Mouse (Mus musculus): Measurements from ENCODE around the gene Mgat2. TPM values are rescaled to one million over a fixed set of nuclear protein-coding genes. Genes with fewer than 3 reads are reported as not detected.

Mgat2 gene
- total RNA-seq, 2 experiments from 2014 or later: 145 to 149 TPM

DNA sequence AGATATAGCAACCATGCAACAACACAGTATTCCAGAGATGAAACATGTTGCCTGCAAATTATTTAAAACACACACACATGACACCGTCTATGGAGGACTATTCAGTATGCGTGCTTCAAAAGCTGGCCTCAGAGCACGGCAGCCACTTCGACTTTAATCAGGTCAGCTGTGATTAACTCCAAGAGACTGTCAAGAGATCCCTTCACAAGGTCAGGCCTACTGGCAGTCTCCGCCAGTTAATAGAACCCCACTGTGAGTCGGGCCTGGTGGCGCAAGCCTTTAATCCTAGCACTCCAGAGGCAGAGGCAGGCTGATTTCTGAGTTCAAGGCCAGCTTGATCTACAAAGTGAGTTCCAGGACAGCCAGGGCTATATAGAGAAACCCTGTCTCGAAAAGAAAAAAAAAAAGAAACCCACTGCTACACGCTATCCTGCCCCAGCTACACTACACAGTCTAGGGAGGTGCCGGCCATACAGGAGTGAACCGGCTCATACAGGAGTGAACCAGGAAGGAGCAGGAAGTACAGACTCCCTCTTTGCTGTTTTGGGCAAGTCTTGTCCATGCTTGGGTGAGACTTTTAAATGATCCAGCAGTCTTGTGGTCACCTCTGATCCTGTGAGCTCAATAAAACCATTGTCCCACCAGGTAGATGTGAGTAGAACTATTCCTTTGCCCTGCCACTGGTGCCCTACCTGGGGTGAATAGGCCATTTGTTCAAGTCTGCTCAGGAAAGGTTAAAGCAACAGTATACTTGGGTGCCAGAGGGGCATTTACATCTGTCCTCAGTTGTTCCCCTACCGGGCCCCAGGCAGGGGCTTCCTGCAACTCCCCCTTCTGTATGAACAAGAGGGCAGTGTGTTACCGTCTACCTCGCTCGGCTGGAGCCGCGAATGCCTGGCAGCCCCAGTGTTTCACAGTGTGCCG lies 26.4 kb downstream of the Mgat2 start:
- no peak for ATAC-seq (replicated peaks; ENCODE audit: poor library complexity)

DNA sequence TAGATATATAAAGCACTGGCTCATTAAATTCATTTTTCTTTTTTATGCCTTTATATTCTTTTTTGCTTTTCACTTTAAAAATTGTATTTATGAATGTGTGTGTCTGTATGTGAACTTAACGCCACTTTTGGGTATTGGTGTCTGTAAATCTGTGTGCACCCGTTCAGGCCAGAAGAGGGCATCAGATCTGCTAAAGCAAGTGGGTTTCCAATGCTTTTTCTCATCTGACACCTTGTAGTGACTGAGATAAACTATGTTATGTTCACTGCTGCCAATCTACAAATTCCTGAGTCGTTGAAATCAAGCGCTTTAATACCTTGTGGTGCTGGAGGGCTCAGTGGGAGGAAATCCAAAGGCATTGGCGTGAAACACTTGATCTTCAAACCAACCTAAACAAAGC lies 27.1 kb downstream of the Mgat2 start:
- ATAC-seq (replicated peaks; ENCODE audit: poor library complexity): peak; percentile 51

DNA sequence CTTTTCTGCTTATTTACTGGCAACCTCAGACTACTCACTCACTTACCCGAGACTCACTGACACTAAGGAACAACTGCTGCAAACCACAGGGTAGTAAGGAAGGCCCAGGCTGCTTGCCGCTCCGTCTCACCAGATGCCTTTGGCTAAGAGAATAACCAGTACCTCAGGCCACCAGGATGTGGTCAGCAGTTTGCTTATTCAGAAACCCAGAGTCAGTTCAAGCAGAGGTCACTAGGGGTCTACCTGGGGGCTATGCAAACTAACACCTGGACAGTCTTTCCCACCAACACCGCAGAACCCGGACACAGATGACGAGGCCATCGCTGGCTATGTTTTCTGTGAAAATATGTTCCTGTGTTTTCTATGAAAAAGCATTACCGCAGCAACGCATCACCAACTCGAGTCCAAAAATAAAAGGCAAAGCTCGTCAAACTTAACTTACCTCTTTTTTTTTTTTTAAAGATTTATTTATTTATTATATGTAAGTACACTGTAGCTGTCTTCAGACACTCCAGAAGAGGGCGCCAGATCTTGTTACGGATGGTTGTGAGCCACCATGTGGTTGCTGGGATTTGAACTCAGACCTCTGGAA lies 29.3 kb downstream of the Mgat2 start:
- ATAC-seq (replicated peaks; ENCODE audit: poor library complexity): no peak

DNA sequence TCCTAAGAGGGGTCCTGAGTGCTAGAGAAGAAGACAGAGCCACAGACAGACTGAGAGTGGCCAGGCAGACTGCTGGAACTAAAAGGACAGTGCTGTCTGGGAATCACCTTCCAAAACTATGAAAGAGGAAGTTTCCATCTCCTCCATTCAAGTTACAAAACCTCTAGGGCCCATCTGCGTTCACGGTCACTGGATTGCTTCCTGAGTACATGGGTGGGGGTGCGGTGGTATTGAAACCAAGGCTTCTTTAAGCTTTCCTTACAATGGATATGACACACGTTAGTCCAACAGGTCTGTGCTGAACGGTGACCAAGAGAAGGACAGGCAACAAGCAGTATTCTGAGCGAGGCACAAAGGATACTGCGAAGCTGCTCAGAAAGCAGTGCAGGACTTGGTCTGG lies 30.4 kb downstream of the Mgat2 start:
- ATAC-seq (replicated peaks; ENCODE audit: poor library complexity): peak; percentile 78

DNA sequence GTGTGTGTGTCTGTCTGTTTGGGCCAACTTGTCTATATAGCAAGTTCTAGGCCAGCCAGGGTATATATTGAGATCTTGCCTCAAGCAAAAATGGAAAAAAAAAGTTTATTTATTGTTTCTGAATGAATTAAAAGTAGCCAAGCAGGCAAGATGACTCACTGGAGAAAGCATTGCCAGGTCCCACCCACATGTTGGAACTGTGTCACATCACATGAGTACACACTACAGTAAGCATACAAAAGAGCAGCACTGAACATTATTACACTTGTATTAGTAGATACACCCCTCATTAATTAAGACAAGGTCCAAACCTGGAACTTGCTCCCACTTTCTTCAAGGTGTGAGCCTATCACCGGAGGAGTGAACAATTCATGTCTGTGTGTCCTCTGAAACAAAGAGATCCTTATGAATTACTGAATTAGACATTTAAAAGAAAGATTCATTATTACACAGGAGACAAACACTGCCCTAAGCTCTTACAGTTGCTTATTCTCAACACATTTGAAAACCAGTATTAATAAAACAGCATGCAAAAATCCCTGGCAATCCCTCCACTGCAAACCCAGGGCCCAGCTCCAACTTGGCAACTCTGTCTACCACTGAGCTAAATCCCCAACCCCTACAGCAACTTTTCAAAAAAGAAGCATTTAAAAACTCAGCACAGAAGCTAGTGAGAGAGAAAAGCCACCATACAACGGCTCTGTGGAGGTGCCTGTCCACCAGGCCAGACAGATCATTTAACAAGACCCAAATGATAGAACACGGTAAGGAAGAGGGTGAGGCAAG lies 31.2 kb downstream of the Mgat2 start:
- no peak for ATAC-seq (replicated peaks; ENCODE audit: poor library complexity)

DNA sequence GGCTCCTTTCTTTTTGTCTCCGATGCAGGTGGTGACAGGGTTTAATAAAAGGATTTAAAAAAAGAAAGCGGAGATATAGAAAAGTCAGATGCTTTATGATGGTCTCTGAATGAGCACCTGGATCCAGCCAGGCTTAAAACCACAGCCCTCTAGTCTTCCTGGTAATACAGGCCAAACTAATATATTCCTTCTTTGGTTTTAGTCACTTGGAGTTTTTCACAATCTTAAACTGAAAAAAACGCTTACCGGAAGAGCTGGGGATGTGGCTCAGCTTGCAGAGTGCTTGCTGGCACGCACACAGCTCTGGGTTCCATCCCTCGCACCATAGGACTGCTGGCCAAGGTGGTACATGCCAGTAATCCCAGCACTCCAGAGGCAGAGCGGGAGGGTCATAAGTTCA lies 32.6 kb downstream of the Mgat2 start:
- no peak for ATAC-seq (replicated peaks; ENCODE audit: poor library complexity)

DNA sequence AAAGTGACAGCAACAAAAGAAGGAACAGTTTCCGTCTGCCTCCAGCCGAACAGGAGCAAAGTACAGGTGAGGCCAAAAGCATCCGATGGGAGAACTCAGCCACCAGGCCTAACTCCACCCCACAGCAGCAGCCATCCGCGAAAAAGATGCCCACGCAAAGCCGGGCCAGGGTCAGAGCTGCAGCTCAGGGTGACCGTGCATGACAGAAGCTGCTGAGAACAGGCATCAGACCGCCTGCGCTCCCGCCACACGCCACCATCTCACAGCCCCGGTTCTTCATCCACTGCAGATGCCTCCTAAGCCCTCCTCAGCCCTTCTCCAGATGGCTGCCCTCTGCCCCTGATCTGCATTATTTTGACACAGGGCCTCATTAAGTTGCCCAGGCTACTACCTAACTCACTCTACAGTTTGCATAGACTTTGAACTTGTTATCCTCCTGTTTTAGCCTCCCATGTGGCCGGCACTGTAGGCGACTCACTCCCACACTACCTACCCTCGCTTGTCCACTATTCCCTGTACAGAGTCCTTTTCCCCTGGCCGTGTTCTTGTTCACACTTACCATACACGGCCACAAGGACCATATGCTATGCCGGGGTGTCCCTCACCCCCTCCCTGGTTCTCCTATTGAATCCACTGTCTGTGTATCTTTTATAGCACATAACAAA lies 36.8 kb downstream of the Mgat2 start:
- no peak for ATAC-seq (replicated peaks; ENCODE audit: poor library complexity)

DNA sequence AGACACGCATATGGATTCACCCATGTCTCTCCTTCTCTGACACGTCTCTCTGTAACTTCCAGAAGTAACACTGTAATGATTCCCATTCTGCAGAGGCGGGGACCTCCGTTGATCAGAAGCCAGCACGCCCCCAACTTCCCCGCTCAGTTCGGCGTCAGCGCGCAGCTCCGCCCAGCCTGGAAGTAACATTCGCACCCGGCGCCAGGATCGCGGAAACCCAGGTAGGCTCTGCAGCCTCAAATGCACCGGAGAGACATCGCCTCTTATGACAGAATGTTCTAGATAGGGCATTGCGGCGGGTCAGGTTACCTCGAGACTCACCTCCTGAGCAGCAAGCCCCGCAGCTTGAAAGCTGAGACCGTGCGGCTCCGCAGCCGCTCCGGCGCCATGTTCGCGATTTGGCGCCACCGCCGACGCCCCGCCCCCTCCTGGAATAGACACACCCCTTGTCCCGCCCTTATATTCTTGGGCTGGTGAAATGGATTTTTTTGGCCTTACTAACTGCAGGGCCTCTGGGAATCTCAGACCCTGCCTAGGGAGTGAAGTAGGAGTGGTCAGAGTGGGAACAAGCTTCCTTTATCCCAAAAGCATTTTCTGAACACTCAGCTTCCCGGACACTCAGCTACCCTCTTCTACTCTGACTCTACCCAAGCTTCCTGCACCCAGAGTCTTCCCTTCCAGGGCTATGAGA lies 44.0 kb downstream of the Mgat2 start, which contains the start of gene Pole2:
Pole2 (minus strand) TSS at position 420 of the 691 bp plus-strand sequence.
- peak; percentile 92 for ATAC-seq (replicated peaks; ENCODE audit: poor library complexity)

DNA sequence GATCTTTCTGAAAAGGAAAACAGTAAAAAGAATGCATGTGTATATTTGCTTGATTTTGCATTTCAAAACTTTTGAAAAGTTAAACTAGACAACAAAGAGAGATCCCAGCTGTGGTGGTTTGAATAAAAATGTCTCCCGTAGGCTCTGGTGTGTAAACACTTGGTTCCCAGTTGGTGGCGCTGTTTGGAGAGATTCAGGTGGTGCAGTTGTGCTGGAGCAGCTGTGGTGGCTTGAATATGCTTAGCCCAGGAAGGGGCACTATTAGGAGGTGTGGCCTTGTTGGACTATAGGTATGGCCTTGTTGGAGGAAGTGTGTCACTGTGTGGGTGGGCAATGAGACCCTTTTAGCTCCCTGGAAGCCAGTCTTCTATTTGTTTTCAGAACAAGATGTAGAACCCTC lies 45.3 kb downstream of the Mgat2 start:
- peak; percentile 74 for ATAC-seq (replicated peaks; ENCODE audit: poor library complexity)

DNA sequence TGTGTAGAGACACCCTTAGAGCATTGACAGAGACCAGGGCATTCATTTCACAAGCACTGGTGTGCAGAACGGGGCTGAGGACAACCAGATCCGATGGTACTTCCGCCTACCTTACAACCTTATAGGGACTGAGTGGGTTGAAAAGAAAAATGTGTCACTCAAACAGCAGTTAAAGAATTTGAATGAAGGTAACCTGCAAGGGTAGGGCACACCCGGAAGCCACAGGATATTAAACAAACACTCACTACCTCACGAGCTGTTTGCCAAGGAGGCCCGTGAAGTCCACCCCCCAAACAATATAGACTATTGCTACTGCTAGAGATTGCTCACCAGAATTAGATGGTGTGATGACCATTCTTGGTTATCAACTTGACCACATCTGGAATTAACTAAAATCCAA lies 51.8 kb downstream of the Mgat2 start:
- ATAC-seq (replicated peaks; ENCODE audit: poor library complexity): no peak

Other genes with a start within 250 kb of the Mgat2 start
- 2,352 and 2,382 TPM in 2 replicates for gene Rps29, start 25.0 kb upstream of the Mgat2 start, total RNA-seq (2015)
- 2,189 and 3,108 TPM in 2 replicates for gene Rps29, start 25.0 kb upstream of the Mgat2 start, total RNA-seq (2017)
- gene Lrr1, start 15.3 kb upstream of the Mgat2 start, total RNA-seq (2015): 32.3 and 40.5 TPM in 2 replicates
- gene Lrr1, start 15.3 kb upstream of the Mgat2 start, total RNA-seq (2017): 11.6 and 17.9 TPM in 2 replicates
- gene Rpl36al, start 74 bp upstream of the Mgat2 start, total RNA-seq (2015): 1,035 and 1,112 TPM in 2 replicates
- 1,330 and 1,393 TPM in 2 replicates for gene Rpl36al, start 74 bp upstream of the Mgat2 start, total RNA-seq (2017)
- 4.9 and 6.8 TPM in 2 replicates for gene Gm49383, start 12.9 kb downstream of the Mgat2 start, total RNA-seq (2015)
- 31.7 and 39.3 TPM in 2 replicates for gene Gm49383, start 12.9 kb downstream of the Mgat2 start, total RNA-seq (2017)
- 6.0 and 6.3 TPM in 2 replicates for gene Dnaaf2, start 14.3 kb downstream of the Mgat2 start, total RNA-seq (2015)
- gene Dnaaf2, start 14.3 kb downstream of the Mgat2 start, total RNA-seq (2017): 5.3 and 7.5 TPM in 2 replicates
- gene Gm49384, start 20.1 kb downstream of the Mgat2 start, total RNA-seq (2015): 22.3 and 24.8 TPM in 2 replicates
- 22.0 and 22.4 TPM in 2 replicates for gene Gm49384, start 20.1 kb downstream of the Mgat2 start, total RNA-seq (2017)
- gene Pole2, start 44.0 kb downstream of the Mgat2 start, total RNA-seq (2015): 65.0 and 70.8 TPM in 2 replicates
- 50.8 and 69.6 TPM in 2 replicates for gene Pole2, start 44.0 kb downstream of the Mgat2 start, total RNA-seq (2017)
- 3.6 and 4.0 TPM in 2 replicates for gene Klhdc1, start 57.0 kb downstream of the Mgat2 start, total RNA-seq (2015)
- gene Klhdc1, start 57.0 kb downstream of the Mgat2 start, total RNA-seq (2017): 4.4 and 10.1 TPM in 2 replicates
- 61.9 and 66.9 TPM in 2 replicates for gene Klhdc2, start 112.5 kb downstream of the Mgat2 start, total RNA-seq (2015)
- gene Klhdc2, start 112.5 kb downstream of the Mgat2 start, total RNA-seq (2017): 55.0 and 64.9 TPM in 2 replicates
- gene Nemf, start 173.0 kb downstream of the Mgat2 start, total RNA-seq (2015): 62.7 and 76.9 TPM in 2 replicates
- 80.0 and 130 TPM in 2 replicates for gene Nemf, start 173.0 kb downstream of the Mgat2 start, total RNA-seq (2017)
- gene Arf6, start 188.0 kb downstream of the Mgat2 start, total RNA-seq (2015): 89.6 and 90.6 TPM in 2 replicates
- gene Arf6, start 188.0 kb downstream of the Mgat2 start, total RNA-seq (2017): 145 and 148 TPM in 2 replicates
- not detected in 2 replicates for gene Gm9887, start 188.3 kb downstream of the Mgat2 start, total RNA-seq (2015)
- gene Gm9887, start 188.3 kb downstream of the Mgat2 start, total RNA-seq (2017): 1.5 TPM in 1 of 2 replicates, not detected in the other